Mouse (Mus musculus): ENCODE results near the gene Sema4a. TPM values are rescaled to one million over a fixed set of nuclear protein-coding genes. Genes with fewer than 3 reads are reported as not detected.

The Sema4a gene
- total RNA-seq (2021): 1 to 10 TPM; 1.4 to 2.0 TPM
- long read RNA-seq, experiment 1, partial matches to known transcripts: 1 of 4 reads
- long read RNA-seq, experiment 1, other reads (novel, unspliced or antisense): 2 of 4 reads
- long read RNA-seq, experiment 2, partial matches to known transcripts: 0 of 1 reads
- long read RNA-seq, experiment 2, other reads (novel, unspliced or antisense): 1 of 1 reads

DNA sequence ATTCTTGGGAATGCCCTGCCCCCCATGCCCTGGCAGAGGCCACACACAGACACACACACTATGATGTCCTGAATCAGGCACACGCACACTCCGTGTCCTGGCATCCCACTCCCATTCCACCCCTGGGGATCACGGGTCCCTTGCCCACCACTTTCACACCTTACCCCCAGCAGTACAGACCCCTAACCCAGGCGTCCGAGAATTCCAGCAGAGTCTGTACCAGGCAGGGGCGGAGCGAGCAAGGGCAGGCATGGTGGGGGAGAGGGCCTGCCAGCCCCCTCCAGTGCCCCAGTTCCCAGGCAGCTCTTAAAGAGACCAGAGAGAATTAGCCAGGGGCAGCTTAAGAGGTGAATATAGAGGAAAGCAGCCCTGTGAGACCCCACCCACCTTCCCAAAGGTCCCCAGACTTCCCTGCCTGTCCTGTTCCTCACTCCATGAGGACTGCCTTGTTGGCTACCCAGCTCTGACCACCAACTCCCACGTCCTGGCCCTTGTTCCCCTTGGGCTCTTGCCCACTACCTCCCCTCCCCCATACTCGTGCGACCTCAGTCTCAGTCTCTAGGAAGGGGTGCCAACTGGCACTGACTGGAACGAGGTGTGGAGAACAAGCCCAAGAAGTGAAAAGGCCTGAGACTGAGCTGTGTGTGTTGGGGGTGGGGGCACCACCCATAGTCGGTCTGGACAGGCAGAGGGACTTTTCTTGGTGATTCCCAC is at the start of gene Sema4a:
TSS of gene Sema4a (minus strand) at position 200 of the 714 bp plus-strand sequence.
- no peak for DNase-seq (ENCODE audit: low spot score)

GRCm38 (mm10) chr3:88509692-88510420 is 48.9 kb upstream of the Sema4a start, which contains the start of gene Lmna:
Gene Lmna (minus strand): TSS chr3:88509956.
- DNase-seq (ENCODE audit: low spot score): peak; percentile 93

DNA sequence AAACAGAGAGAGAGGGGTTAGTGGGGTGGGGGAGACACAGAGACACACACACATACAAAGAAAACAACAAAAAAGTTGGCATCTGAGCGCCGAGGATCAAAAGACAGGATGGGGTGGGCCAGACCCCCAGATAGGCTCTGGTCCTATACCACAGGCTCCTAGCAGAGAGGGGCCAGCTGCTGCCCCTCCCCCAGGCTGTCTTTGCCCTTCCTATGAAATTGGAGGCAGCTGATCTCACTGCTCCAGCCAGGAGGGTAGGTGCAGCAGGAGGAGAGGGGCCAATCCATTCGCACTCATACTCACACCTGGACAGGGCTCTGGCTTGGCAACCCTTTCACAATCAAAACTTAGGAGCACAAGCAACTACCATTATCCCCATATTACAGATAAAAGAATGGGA is 48.3 kb upstream of the Sema4a start:
- no peak for DNase-seq (ENCODE audit: low spot score)

GRCm38 (mm10) chr3:88505765-88506164 is 44.8 kb upstream of the Sema4a start:
- no peak for DNase-seq (ENCODE audit: low spot score)

- no peak for DNase-seq (ENCODE audit: low spot score)
Measured at GRCm38 (mm10) chr3:88505081-88505480, 44.1 kb upstream of the Sema4a start.

GRCm38 (mm10) chr3:88503881-88504746 is 43.1 kb upstream of the Sema4a start:
- DNase-seq (ENCODE audit: low spot score): no peak

- peak; percentile 56 for DNase-seq (ENCODE audit: low spot score)
Measured at GRCm38 (mm10) chr3:88503505-88503863, 42.5 kb upstream of the Sema4a start.

GRCm38 (mm10) chr3:88502641-88503504 is 41.9 kb upstream of the Sema4a start:
- peak; percentile 96 for DNase-seq (ENCODE audit: low spot score)

DNA sequence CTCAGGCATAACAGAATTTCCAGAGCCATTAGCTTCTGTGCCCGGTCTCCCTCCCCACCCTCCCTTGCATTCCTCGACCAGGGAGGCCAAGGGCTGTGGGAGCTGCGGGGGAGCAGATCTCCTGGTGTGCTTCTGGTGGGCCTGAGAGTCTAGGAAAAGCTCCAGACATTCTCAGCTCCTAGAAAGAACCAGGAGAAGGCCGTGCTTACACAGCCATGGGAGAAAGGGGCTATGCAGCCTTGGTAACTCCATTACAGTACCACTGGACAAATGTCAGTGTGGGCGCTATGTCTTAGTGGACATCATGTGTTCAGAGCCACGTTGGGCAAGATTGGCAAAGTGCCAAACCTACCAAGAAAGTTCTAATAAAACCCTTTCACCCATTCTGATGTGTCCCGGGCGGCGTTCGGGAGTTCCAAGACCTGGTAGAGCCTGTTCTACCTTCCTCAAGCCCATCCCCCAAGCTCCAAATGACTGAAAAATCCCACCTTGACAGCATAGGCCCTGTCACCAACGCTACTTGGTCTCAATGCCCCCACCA is 41.1 kb upstream of the Sema4a start:
- DNase-seq (ENCODE audit: low spot score): peak; percentile 52

DNA sequence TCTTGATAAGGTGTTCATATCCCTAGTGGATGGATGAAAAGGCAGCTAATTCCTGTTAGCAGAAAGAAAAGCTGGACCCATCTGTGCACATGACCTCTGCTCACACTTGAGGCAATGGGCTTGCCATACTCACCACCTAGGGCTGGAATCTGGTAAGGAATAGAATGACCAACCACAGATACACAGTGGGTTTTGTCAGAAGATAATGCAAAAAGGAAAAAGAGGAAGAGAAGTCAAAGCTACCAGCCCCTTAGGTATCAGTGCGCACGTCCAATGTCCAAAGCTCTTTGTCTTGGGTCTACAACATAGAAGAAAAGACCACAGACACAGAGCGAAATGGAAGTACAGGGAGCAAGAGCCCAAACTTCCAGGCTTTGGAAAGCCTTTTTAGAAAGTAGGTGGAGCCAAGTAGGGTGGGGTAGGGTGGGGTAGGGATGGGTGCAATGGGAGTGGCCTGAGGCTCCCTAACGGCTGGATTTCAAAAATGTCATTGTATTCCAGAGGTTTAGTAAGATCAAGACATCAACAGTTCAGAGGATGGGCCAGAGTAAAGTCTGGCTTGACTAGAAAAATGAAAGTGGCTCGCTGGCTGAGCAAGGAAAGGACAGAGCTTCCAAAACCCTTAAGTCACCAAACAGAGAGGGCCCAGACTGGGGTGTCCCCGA is 40.5 kb upstream of the Sema4a start:
- peak; percentile 40 for DNase-seq (ENCODE audit: low spot score)

DNA sequence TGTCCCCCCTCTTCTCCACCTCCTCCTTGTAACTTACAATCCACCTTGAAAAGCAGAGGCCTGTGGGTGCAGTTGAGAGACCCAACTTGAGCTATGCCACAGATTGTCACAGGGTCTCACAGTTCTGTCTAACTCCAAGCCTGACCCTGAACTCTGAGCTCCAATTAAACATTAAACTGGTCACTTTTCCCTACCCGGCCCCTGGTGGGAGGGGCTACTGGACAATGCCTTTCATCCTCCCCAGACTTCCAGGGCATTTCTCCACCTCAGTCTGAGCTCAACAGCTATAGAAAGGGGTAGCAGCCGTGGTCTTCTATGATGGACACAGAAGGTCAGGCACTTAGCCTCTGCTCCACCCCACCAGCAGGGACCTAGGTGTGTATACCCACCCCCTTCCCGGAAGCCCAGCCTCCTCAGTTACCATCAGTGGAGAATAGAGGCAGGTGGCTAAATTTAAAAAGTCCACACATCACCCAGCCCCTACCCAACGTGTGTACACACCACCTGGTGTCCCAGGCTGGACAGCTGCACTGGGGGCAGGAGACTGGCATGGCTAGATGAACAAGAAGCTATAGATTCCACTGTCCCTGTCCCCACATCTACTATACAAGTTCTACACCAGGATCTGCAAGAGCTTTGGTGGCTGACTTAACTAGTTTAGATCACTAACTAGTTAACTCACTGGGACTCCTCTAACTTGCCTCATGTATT is 39.8 kb upstream of the Sema4a start:
- no peak for DNase-seq (ENCODE audit: low spot score)

- DNase-seq (ENCODE audit: low spot score): no peak
Measured at GRCm38 (mm10) chr3:88500087-88500486, 39.1 kb upstream of the Sema4a start.

DNA sequence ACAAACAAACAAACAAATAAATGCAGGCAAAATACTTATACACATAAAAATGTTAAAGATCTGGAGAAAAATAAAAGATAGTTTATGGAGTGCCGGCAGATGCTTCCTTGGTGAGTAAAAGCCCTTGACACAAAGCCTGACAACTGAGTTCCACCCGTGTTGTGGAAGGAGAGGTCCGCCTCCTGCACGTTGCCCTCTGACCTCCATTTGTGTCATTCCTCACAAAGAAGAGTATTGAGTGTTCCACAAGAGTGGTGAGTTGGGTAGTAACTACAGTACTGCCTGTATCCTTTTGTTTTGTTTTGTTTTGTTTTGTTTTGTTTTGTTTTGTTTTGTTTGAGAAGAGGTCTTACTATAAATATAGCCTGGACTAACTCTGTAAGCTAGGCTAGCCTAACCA is 38.6 kb upstream of the Sema4a start:
- DNase-seq (ENCODE audit: low spot score): no peak

GRCm38 (mm10) chr3:88495741-88496415 is 34.9 kb upstream of the Sema4a start:
- peak; percentile 23 for DNase-seq (ENCODE audit: low spot score)

DNA sequence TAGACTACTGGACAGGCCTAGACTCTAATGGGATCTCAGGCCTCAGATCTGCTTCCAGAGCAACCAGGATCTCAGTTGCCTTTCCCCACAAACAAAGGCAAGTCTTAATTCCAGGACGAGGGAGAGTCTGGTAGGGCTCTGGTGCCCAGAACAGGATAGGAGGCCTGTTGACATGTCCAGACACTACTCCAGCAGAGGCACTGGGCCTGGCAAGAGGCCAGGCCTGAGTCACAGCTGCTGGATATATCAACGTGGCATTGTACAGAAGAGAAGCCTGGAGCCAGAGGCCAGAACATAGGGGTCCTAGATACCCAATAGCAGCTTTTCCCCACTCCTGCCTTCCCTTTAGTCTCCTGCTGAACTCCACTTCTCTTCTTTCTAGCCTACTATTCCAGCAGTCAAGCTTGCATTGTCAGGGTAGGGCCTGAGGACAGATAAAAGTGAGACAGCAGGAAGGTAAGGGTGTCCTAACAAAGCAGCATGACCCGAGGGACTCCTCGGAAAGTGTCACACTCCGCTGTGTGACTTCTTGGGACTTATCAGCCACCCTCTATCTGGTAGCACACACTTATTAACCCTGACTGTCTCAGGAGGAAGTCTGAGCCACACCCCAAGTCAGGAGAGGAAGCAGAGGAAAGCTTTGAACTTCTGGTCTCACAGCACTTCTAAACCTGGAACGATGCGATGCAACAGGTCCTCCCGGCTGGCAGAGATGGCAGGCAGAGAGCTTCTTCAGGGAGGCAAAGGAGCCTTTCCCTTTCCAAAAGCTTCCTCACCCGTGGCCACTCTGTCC is 34.0 kb upstream of the Sema4a start:
- DNase-seq (ENCODE audit: low spot score): peak; percentile 73

DNA sequence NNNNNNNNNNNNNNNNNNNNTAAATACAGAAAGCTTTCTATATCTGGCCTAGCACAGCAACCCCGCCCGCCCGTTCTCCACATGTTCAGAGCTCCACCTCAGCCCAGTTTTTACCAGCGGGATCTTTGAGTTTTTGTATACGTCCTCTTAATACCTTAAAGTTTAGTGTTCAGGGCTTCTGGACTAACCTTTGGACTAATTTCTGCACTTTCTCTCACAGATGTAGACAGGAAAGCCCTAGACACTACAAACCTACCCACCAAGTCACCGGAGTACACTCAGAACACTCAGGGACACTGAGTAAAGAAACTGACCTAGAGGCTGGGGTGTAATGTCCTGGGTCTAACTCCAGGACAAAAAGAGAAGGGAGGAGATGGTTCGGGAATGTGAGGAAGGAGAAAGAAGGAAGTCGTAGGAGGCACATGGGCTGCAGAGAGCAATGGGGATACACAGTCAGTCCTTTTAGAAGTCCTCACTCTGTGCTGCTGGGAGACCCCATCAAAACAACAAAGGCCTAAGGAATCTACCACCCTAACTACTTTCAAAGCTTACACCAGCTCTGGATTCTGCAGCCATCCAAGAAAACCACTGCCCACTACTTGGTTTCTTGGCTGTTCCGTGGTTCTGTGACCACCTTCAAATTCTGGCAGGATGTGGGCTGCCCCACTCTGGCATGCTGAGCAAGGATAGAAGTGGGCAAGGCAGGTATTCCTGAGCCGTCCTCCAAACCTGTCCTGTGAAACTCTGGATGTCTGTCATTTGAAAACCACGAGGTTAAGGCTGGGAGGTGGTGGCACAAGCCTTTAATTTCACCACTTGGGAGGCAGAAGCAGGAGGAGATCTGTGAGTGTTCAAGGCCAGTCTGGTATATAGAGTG is 33.0 kb upstream of the Sema4a start:
- DNase-seq (ENCODE audit: low spot score): no peak

DNA sequence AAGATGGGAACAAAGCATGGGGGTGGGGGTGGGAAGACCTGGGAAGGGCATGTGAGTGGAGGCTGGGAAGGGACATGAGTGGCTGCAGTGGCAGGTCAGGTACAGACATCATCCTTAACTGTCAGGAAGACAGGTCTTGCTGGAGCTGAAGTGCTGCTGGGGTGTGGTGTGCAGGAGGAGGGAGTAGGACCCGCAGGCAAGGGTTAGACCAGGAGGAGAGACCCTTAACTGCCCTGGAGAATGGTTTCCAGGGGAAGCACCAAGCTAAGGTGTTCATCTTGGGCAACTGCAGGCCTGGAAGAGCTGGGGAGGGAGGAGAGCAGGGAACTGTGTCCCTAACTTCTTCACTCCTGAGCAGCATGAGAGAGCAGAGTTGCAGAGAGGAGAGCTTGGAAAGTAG is 26.4 kb upstream of the Sema4a start:
- no peak for DNase-seq (ENCODE audit: low spot score)
